Mouse (Mus musculus) C3H10T1/2 (cell line): ENCODE data around the gene Snx19. TPM values are rescaled to one million over a fixed set of nuclear protein-coding genes. Genes with fewer than 3 reads are reported as not detected.

Experiments
- polyA plus RNA-seq, 2 experiments: library from polyadenylated mRNA; unstranded; fragments of >200 nt; fragmentation: generic; extraction: Trizol; gene quantifications; one replicate each; pipeline ENCODE4 v1.2.1; 2012; ENCODE audit warnings: missing spikeins in 2 of 2

The Snx19 gene
- polyA plus RNA-seq = 10 to 100 TPM in 1 of 2 experiments, 1 to 10 TPM in 1; 4.2 to 14.1 TPM

GRCm38 (mm10) chr9:30426882-30427632, at the start of gene Snx19:
Gene Snx19, plus strand, starts transcription at chr9:30427108.

